Mouse (Mus musculus): ENCODE measurements around the gene Mpst.

The Mpst gene

DNA sequence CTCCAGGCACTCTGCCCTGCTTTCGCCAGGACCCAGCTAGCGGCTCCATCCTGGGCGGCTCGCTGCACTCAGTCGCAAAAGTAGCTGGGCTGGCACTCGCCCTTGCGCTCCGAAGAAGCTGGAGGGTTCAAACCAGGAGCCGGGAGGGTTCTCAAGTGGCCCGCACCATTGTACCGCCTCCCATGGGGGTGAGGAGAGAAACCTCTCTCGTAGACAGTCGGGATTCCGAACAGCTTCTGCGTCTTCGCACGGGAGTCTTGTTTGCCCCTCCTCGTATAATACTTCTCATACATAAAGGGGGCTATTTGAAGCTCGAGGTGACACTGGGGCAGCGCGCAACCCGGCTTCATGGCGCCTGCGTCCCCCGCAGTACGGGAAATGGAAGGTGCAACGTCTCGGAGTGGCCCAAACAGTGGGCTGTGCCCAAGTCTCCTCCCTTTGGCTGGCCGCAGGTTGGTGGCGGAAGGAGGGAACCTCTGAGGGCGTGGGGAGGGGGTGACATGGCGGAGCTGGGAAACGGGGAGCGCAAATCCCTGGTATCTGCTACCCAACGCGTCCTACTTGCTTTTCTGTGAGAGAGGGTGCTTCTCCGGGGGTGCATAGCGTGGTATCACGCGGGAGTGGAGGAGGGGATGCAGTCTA is at the start of gene Mpst:
Gene Mpst, plus strand, starts transcription at position 124 of the 642 bp plus-strand sequence.
- peak; percentile 92 for DNase-seq (ENCODE audit: low read depth)

GRCm38 (mm10) chr15:78365916-78366315 is 40.3 kb upstream of the Mpst start:
- no peak for DNase-seq (ENCODE audit: low read depth)

GRCm38 (mm10) chr15:78366875-78367274 is 39.3 kb upstream of the Mpst start:
- no peak for DNase-seq (ENCODE audit: low read depth)

DNA sequence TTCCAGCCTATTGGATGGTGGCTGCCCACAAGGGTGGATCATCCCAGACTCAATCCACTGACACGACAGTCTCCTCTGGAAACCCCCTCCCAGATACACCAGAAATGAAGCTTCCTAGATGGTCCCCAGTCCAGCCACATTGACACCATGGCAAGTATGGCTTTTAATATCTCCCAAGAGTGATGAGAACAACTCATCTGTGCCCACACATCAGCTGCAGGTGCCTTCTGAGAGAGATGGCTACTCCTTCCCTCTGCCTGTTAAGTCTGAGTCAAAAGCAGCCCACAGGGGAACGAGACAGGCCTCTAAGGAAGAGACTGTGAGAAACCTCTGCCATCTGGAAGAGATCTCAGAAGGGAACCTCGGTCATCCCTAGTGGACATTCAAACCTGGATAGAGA is 38.4 kb upstream of the Mpst start:
- no peak for DNase-seq (ENCODE audit: low read depth)

GRCm38 (mm10) chr15:78368926-78369346 is 37.3 kb upstream of the Mpst start:
- peak; percentile 63 for DNase-seq (ENCODE audit: low read depth)

GRCm38 (mm10) chr15:78369641-78370040 is 36.6 kb upstream of the Mpst start:
- no peak for DNase-seq (ENCODE audit: low read depth)

- DNase-seq (ENCODE audit: low read depth), result no peak
These were observed 33.4 kb upstream of the Mpst start for GRCm38 (mm10) chr15:78372796-78373195.

DNA sequence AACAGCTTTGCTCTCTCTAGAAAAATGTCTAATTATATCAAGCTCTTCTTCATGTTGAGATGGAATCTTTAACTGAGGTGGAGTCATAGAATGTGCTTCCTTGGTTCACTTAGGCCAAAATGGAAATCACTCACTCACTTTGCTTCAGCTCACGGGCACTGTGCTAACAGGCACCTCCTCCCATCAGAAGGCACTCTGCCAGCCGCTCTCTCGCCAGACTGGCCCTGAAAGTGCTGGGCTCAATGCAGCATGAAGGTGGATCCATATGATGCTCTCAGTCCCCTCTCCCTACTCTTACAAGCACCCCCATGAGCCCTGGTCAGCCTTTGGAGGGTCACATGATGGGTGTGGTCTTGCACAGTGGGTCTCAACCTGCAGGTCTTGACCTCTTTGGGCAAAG is 32.0 kb upstream of the Mpst start:
- DNase-seq (ENCODE audit: low read depth), result no peak

- DNase-seq (ENCODE audit: low read depth), result no peak
These were observed 28.4 kb upstream of the Mpst start for GRCm38 (mm10) chr15:78377859-78378258.

- no peak for DNase-seq (ENCODE audit: low read depth)
These were observed 27.7 kb upstream of the Mpst start for GRCm38 (mm10) chr15:78378556-78378955.

- DNase-seq (ENCODE audit: low read depth), result no peak
These were observed 26.0 kb upstream of the Mpst start for GRCm38 (mm10) chr15:78380208-78380607.

DNA sequence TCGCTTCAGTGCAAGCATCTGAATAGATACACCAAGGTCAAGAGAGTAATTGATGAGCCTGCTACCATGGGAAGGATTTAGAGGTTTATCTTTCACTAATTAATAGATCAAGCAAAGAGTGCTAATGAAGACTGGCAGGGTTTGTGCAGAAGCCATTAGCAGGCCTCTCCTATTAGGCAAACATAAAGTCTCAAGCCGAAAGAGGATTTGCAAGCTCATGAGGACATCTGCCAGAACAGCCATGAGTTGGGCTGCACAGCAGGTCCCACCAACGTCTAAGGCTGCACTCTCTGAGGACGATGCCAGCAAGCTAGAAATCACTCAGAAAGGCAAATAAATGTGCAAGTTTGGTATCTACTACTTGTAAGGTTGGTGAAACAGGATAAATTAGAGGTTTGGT is 25.5 kb upstream of the Mpst start:
- DNase-seq (ENCODE audit: low read depth), result no peak

DNA sequence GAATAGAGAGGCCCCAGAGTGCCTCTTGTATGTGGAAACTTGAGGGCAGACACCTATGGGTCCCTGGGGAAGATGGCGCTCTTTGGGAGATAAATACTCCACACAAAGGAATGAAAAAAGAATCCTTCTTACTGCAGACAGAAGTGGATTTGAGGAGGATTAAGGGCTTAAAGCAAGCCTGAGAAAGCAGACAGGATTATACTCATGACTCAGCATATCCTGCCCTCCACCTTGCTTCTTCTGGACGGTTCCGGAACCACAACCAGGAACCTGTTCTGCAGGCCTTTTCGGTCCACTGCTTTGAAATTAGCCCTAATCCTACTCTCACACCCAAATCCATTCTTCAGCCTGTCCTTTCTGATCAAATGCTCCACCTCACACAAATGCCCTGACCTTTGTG is 24.1 kb upstream of the Mpst start:
- no peak for DNase-seq (ENCODE audit: low read depth)

DNA sequence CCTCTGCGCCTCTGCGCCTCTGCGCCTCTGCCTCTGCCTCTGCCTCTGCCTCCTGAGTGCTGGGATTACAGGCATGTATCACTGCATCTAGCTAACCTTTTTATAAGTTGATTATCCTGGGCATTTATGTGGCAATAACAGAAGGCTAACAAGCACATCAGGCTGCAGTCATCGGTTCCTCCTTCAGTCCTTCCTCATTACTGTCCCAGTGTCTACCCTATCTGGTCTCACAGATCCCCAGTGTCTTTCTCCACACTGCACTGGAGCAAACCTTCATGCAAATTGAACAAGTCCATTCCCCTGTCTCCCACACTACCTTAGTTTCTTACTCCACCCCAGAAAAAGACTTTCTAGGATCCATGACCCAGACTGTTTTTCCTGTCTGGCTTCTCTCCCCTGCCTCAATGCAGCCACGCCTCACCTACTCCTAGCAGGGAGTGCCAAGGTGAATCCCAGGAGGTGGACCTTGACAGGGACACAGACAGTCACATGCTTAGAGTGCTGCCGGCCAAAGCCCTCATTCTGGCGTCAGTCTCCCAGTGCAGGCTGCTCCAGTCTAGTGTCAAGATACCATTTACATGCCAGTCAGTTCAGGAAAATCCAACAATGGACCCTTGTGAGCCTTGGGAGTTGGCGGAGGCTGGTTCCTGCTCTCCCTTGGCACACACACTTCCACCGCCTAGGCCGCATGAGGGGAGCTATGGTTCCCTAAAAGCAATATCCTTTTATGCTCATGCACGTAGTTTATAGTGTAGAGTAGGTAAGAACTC is 22.6 kb upstream of the Mpst start:
- DNase-seq (ENCODE audit: low read depth), result no peak

DNA sequence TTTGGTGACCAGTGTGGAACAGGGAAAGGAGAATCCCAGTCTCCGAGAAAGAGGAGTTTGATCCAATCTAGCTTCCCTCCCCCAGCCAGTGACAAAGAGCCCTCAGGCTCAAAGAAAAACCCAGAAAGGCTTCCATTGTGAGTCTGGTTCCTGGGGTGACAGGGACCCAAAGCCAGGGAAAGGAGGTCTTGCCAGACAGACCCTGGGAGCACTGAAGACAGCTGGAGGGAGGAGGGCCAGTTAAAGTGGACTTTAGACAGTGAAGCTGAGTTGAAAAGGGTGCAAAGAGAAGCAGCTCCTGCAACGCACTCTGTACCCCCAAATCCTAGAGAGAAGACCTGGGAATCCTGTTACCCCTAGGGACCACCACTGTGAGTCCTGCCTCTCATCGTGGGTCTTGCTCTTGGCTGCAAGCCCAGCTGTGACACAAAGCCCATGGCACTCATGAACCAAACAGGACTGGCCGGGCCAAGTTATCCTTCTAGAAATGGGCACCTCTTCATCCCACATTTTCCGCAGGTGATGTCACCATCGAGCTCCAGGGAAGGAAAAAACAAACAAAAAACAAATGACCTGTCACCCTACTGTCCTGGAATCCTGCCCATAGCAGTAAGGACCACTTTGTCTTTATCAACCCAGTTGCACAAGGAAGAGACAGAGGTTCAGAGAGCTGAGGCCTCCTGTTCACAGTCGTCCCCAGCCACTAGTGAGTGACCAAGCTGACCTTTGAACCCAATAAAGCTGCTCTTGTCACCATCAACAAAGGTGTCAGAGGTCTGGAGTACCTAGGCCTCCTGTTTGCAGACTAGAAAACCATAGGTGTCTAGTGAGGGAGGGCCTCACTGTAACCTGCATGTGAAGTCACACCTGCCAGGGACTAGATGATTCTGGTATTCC is 21.7 kb upstream of the Mpst start:
- no peak for DNase-seq (ENCODE audit: low read depth)

DNA sequence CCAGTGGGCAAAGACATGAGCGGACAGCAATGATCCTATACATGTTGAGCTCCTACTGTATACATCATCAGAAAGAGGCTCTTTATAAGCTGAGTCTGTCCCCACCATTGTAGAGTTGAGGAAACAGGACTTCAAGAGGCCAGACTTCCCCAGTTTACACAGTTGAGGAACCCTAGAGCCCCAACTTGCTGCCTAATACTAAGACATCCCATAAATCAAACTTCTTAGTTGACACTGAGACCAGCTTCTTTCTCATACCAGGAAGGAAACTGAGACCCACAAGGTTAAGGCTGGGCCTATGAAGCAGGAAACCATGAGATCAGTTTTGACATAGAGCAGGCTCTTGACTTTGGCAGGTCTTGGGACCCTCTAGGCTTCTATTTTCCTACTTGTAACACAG is 20.7 kb upstream of the Mpst start:
- no peak for DNase-seq (ENCODE audit: low read depth)

DNA sequence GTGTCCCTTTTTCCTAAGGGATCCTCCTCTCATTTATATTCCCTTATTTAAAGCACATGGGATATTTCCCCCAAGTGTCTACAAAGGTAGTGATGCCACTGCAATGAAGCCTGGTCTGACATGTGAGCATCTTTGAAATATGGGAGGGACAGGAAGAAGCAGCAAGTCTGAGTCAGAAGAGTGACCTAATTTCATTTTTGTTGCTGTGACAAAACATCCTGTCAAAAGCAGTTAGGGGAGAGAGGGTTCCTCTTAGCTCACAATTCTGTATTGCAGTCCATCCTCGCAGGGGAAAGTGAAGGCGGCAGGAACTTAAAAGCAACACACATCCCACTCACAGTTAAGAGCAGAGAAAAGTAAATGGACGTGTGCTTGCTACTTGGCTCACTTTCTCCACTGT is 15.4 kb upstream of the Mpst start:
- peak; percentile 35 for DNase-seq (ENCODE audit: low read depth)

DNA sequence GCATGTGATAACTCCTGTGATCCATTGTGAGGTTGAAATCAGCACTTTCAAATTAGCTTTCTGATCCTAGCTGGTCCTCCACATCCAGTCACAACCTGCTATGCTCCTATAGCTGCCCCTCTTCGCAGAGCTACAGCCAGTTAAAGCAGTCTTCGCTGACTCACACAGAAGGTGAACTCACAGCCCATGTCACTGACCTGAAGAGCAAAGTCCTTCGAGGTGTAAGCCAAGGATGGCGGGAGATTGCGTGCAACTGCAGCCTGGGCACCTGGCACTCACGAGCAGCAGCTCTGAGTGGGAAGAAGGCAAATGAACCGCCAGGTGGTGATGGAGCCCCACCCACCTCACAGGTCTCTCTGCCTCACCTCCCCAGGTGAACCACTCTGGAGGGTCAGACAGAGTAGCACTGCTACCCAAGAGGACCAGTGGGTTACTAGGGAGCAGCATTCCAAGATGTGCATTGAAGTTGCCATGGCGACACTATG is 10.7 kb upstream of the Mpst start, which contains the start of gene Tex33:
Gene Tex33, minus strand, starts transcription at position 435 of the 485 bp plus-strand sequence.
- no peak for DNase-seq (ENCODE audit: low read depth)

DNA sequence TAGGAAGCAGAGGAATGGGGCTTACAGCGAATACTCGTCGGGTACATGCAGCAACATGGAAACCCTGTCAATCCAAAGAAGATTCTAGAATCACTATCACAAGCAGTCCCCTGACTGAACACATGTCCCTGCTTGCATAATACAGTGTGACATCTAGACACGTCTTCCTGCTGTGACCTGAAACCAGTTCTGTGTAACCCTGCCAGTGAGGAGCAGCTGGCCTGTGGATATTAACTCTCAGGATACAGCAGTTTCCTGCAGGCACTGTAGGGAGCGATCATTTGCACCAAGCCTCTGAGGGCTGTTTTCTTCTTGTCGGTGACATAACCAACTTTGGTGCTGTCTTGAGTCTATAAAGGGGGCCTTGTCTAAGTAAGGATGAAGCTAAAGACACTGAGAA is 4.9 kb upstream of the Mpst start:
- DNase-seq (ENCODE audit: low read depth), result no peak

GRCm38 (mm10) chr15:78401921-78402320 is 4.3 kb upstream of the Mpst start:
- no peak for DNase-seq (ENCODE audit: low read depth)

DNA sequence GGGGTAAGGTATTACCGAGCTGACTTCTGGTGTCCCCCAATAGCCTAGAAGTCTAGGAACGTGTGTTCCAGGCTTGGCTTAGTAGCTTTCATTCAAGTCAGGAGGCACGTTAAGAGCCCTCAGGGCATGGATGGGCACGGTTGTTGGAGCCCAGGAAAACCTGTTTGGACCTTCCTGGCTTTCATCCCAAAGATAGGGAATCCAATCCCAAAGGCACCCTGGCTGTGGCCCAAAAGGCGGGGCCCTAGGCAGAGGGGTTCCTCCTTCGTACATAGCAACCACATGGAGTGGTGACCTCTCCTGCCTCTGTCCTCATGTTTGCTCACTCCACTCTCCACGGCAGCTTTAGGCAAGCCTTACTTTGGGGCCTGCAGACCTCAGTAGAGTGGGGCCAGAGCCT is 3.8 kb upstream of the Mpst start:
- no peak for DNase-seq (ENCODE audit: low read depth)

DNA sequence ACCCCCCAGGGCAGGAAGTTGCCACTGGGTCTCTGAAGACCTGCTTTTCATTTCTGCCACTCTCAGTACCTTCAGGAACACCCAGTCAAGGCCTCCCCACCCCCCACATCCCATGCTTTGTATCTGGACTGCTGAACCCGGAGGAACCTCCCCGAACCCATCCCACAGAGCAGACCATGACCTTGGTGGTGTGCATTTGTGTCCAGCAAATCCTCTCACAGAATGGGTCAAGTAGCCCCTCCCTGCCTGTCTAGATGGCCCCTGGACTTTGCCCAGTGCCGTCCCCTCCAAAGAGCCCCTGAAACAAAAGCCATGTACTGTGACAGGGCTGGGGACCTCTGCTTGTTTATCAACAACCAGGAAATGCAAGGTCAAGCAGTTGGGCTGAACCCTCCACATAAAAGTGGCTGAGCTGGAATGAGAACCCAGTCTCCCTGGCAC is 2.9 kb upstream of the Mpst start:
- DNase-seq (ENCODE audit: low read depth), result no peak

Measured in naive thymus-derived CD4-positive, alpha-beta T cell, adult 2 months (primary cell).